Mouse (Mus musculus) MEL (cell line): Measurements from ENCODE around the gene Rpl29. TPM values are rescaled to one million over a fixed set of nuclear protein-coding genes. Genes with fewer than 3 reads are reported as not detected.

Experiments
- DNase-seq: peaks from one replicate; pipeline ENCODE4 v3.0.0; 2011; ENCODE audit warnings: low read depth, low spot score
- H3K27ac ChIP-seq: 2 replicates; pipeline ENCODE4 v1.5.1; 2012; ENCODE audit warnings: low read depth, mild to moderate bottlenecking, control low read depth, low read length, moderate library complexity; ENCODE audit not compliant: control insufficient read depth
- H3K27me3 ChIP-seq, 2 experiments: fragments of 150-350 bp in 1 of 2; sonication (generic) in 1 of 2; 2 replicates each; pipeline ENCODE4 v1.6.1; 2012; ENCODE audit warnings: low read length in 2 of 2, mild to moderate bottlenecking in 2 of 2, improper control_type of control experiment in 1 of 2, moderate library complexity in 1 of 2; ENCODE audit not compliant: insufficient read depth in 2 of 2, control insufficient read depth in 1 of 2
- H3K36me3 ChIP-seq, 2 experiments: 2 replicates each; pipeline ENCODE4 v1.6.1; 2012 to 2014; ENCODE audit warnings: low read length in 2 of 2, improper control_type of control experiment in 1 of 2, inconsistent platforms in 1 of 2, mild to moderate bottlenecking in 1 of 2; ENCODE audit not compliant: insufficient read depth in 2 of 2, control insufficient read depth in 1 of 2
- H3K4me1 ChIP-seq, 2 experiments: fragments of 150-350 bp in 1 of 2; sonication (generic) in 1 of 2; 2 replicates each; pipeline ENCODE4 v1.6.1; 2012; ENCODE audit warnings: low read length in 2 of 2, improper control_type of control experiment in 1 of 2, mild to moderate bottlenecking in 1 of 2; ENCODE audit not compliant: insufficient read depth in 2 of 2, control insufficient read depth in 1 of 2
- H3K4me3 ChIP-seq, 2 experiments: fragments of 150-350 bp in 1 of 2; sonication (generic) in 1 of 2; 2 replicates each; pipeline ENCODE4 v1.5.1; 2012; ENCODE audit warnings: low read depth in 2 of 2, low read length in 2 of 2, mild to moderate bottlenecking in 2 of 2, moderate library complexity in 2 of 2, control low read depth in 1 of 2, improper control_type of control experiment in 1 of 2; ENCODE audit not compliant: control insufficient read depth in 1 of 2, insufficient read depth in 1 of 2
- H3K79me2 ChIP-seq: 2 replicates; pipeline ENCODE4 v1.6.1; 2012; ENCODE audit warnings: mild to moderate bottlenecking, low read length, moderate library complexity; ENCODE audit not compliant: control insufficient read depth, poor library complexity, insufficient read depth
- H3K9ac ChIP-seq: 2 replicates; pipeline ENCODE4 v1.6.1; 2012; ENCODE audit warnings: low read depth, mild to moderate bottlenecking, control low read depth, low read length, moderate library complexity; ENCODE audit not compliant: control insufficient read depth, poor library complexity, severe bottlenecking
- H3K9me3 ChIP-seq: fragments of 150-350 bp; sonication (generic); replicated peaks from 2 replicates; pipeline ENCODE4 v1.6.1; 2012; ENCODE audit warnings: mild to moderate bottlenecking, low read length, improper control_type of control experiment, moderate library complexity; ENCODE audit not compliant: insufficient read depth
- CHD1 ChIP-seq: IDR thresholded peaks from 2 replicates; pipeline ENCODE4 v1.6.1; 2012; ENCODE audit warnings: low read depth, mild to moderate bottlenecking, inconsistent platforms, low read length, improper control_type of control experiment
- CHD2 ChIP-seq: IDR thresholded peaks from 2 replicates; pipeline ENCODE4 v1.6.1; 2011; ENCODE audit warnings: low read length, improper control_type of control experiment
- EP300 ChIP-seq, 2 experiments: IDR thresholded peaks; 2 replicates each; pipeline ENCODE4 v1.6.1; 2011; ENCODE audit warnings: improper control_type of control experiment in 2 of 2, low read length in 2 of 2, low read depth in 1 of 2, mild to moderate bottlenecking in 1 of 2
- ETS1 ChIP-seq: IDR thresholded peaks from 2 replicates; pipeline ENCODE4 v1.6.1; 2012; ENCODE audit warnings: low read depth, mild to moderate bottlenecking, inconsistent platforms, low read length, improper control_type of control experiment, moderate library complexity
- GABPA ChIP-seq: IDR thresholded peaks from 2 replicates; pipeline ENCODE4 v1.6.1; 2012; ENCODE audit warnings: low read depth, mild to moderate bottlenecking, inconsistent platforms, low read length, improper control_type of control experiment, moderate library complexity
- GATA1 ChIP-seq: IDR thresholded peaks from 2 replicates; pipeline ENCODE4 v1.6.1; 2011; ENCODE audit warnings: low read depth, low read length, improper control_type of control experiment
- MAFK ChIP-seq: IDR thresholded peaks from 2 replicates; pipeline ENCODE4 v1.6.1; 2011; ENCODE audit warnings: low read depth, mild to moderate bottlenecking, low read length, improper control_type of control experiment, borderline replicate concordance
- MEF2A ChIP-seq: IDR thresholded peaks from 2 replicates; pipeline ENCODE4 v1.6.1; 2014; ENCODE audit warnings: low read depth, mild to moderate bottlenecking, inconsistent platforms, low read length, improper control_type of control experiment; ENCODE audit not compliant: poor library complexity, insufficient replicate concordance, severe bottlenecking; ENCODE audit errors: extremely low read depth
- MYB ChIP-seq: IDR thresholded peaks from 2 replicates; pipeline ENCODE4 v1.6.1; 2011; ENCODE audit warnings: mild to moderate bottlenecking, low read depth, low read length, improper control_type of control experiment
- MYC ChIP-seq: IDR thresholded peaks from 2 replicates; pipeline ENCODE4 v1.6.1; 2011; ENCODE audit warnings: low read depth, mild to moderate bottlenecking, low read length, improper control_type of control experiment, moderate library complexity
- NRF1 ChIP-seq: IDR thresholded peaks from 2 replicates; pipeline ENCODE4 v1.6.1; 2014; ENCODE audit warnings: low read depth, mild to moderate bottlenecking, inconsistent platforms, low read length, improper control_type of control experiment, moderate library complexity; ENCODE audit not compliant: poor library complexity, insufficient read depth, severe bottlenecking
- POLR2AphosphoS2 ChIP-seq: IDR thresholded peaks from 2 replicates; pipeline ENCODE4 v1.6.1; 2011; ENCODE audit warnings: low read length, improper control_type of control experiment
- POLR2AphosphoS5 ChIP-seq: IDR thresholded peaks from 2 replicates; pipeline ENCODE4 v1.6.1; 2012; ENCODE audit warnings: low read depth, borderline replicate concordance, mild to moderate bottlenecking, inconsistent platforms, low read length, moderate library complexity, mixed read lengths
- TBP ChIP-seq: IDR thresholded peaks from 2 replicates; pipeline ENCODE4 v1.8.0; 2011; ENCODE audit warnings: low read depth, low read length, improper control_type of control experiment
- UBTF ChIP-seq: IDR thresholded peaks from 2 replicates; pipeline ENCODE4 v1.6.1; 2012; ENCODE audit warnings: low read depth, mild to moderate bottlenecking, inconsistent platforms, low read length, improper control_type of control experiment, moderate library complexity, borderline replicate concordance; ENCODE audit not compliant: insufficient read depth
- USF2 ChIP-seq, 2 experiments: IDR thresholded peaks; 2 replicates each; pipeline ENCODE4 v1.6.1; 2011 to 2012; ENCODE audit warnings: improper control_type of control experiment in 2 of 2, low read length in 2 of 2, borderline replicate concordance in 1 of 2, inconsistent platforms in 1 of 2, low read depth in 1 of 2, mild to moderate bottlenecking in 1 of 2; ENCODE audit not compliant: insufficient read depth in 1 of 2
- ZKSCAN1 ChIP-seq: IDR thresholded peaks from 2 replicates; pipeline ENCODE4 v1.6.1; 2012; ENCODE audit warnings: low read depth, mild to moderate bottlenecking, inconsistent platforms, low read length, improper control_type of control experiment, moderate library complexity
- ZMIZ1 ChIP-seq: IDR thresholded peaks from 2 replicates; pipeline ENCODE4 v1.6.1; 2012; ENCODE audit warnings: low read depth, mild to moderate bottlenecking, inconsistent platforms, low read length, improper control_type of control experiment, moderate library complexity
- polyA plus RNA-seq, 2 experiments: library from polyadenylated mRNA; stranded (reverse) in 1 of 2; unstranded in 1 of 2; fragments of >175 nt in 1 of 2; fragments of >200 nt in 1 of 2; gene quantifications; 2 replicates each; pipeline versions ENCODE4 v1.2.1 to v1.2.4; 2012; ENCODE audit warnings: low replicate concordance in 2 of 2, low read depth in 1 of 2; ENCODE audit not compliant: insufficient read length in 2 of 2, insufficient read depth in 1 of 2, missing spikeins in 1 of 2
- total RNA-seq: library from RNA; depleted of rRNA; stranded (reverse); fragments of 300-350 nt; gene quantifications from 2 replicates; pipeline ENCODE4 v1.2.3, GENCODE M21; 2012

The Rpl29 gene
- total and polyA plus RNA-seq, 3 experiments, result 60.8 to 761 TPM; not detected in 1

DNA sequence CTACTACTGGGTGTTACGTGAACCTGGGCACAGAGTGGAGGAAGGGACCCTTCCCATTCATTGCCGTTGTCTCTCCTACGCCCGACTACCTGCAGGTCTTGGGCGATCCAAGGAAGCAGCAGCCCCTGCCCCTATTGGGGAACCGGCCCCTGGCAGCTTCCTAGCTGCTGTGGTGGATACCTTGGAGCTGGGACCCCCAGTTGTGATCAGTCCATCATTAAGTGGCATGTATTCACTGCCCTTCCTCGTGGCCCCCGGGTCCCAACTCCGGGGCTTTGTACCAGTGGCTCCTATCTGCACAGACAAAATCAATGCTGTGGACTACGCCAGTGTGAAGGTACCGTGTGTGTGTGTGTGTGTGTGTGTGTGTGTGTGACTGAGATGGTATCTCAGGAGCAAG lies 22.0 kb downstream of the Rpl29 start:
- H3K79me2 ChIP-seq, result peaks cover 3% of the 10 kb centered on the region; the same call in 1 of the 2 replicates
- no peak overlapping the region for H3K4me3 ChIP-seq
- no peak overlapping the region for H3K9ac ChIP-seq
- H3K27ac ChIP-seq, result no peak overlapping the region
- peaks cover 0 to 9% of the 10 kb centered on the region in 2 experiments; a peak in 2 of 4 replicates for H3K4me1 ChIP-seq
- TF ChIP-seq CHD2, result no peak
- TF ChIP-seq POLR2AphosphoS2, result no peak
- no peak for TF ChIP-seq CHD1
- no peak for TF ChIP-seq ETS1
- TF ChIP-seq USF2 (IDR thresholded peaks at IDR 0.05; ENCODE audit: borderline replicate concordance in 1 of 2, insufficient read depth in 1 of 2, low read depth in 1 of 2, low read length in 2 of 2), result no peak
- TF ChIP-seq GATA1, result no peak
- TF ChIP-seq UBTF, result no peak
- no peak for TF ChIP-seq EP300 (IDR thresholded peaks at IDR 0.05; ENCODE audit: low read depth in 1 of 2, low read length in 2 of 2)
- no peak for TF ChIP-seq GABPA
- no peak for TF ChIP-seq MAFK
- no peak for TF ChIP-seq MEF2A
- no peak for TF ChIP-seq ZKSCAN1
- TF ChIP-seq ZMIZ1, result no peak
- TF ChIP-seq MYC, result no peak
- no peak for TF ChIP-seq NRF1
- no peak for TF ChIP-seq POLR2AphosphoS5
- no peak for TF ChIP-seq MYB
- TF ChIP-seq TBP, result no peak
- DNase-seq, result no peak
- peaks cover 0 to 4% of the 10 kb centered on the region in 2 experiments; a peak in 2 of 4 replicates for H3K36me3 ChIP-seq
- no peaks in the 10 kb centered on the region for H3K27me3 ChIP-seq
- H3K9me3 ChIP-seq, result no peaks in the 10 kb centered on the region

DNA sequence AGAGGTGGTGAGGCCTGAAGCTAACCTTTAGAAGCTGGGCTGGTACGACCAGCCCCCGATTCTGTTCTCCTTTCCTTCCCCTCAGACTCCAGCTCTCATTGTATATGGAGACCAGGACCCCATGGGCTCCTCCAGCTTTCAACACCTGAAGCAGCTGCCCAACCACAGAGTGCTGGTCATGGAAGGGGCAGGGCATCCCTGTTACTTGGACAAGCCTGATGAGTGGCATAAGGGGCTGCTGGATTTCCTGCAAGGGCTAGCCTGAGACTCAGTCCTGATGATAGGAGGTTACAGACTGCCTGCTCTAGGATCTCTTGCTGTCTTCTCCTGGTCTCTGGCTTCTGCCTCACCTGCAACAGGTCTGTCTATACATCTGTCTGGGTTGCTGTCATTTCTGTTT lies 22.6 kb downstream of the Rpl29 start:
- H3K36me3 ChIP-seq, result peaks cover 0 to 2% of the 10 kb centered on the region in 2 experiments; a peak in 2 of 4 replicates
- TF ChIP-seq POLR2AphosphoS2 (no peak), GABPA (no peak), CHD1 (no peak), ETS1 (no peak), NRF1 (no peak)

More for the DNA sequence above, 22.6 kb downstream of the Rpl29 start:
- no peak overlapping the region for H3K4me3 ChIP-seq
- no peak overlapping the region for H3K27ac ChIP-seq
- no peak overlapping the region for H3K9ac ChIP-seq
- peaks cover 0 to 6% of the 10 kb centered on the region in 2 experiments; a peak in 2 of 4 replicates for H3K4me1 ChIP-seq
- H3K79me2 ChIP-seq, result peaks cover 3% of the 10 kb centered on the region; the same call in 1 of the 2 replicates
- no peaks in the 10 kb centered on the region for H3K27me3 ChIP-seq
- DNase-seq, result no peak
- H3K9me3 ChIP-seq, result no peaks in the 10 kb centered on the region
